Mouse (Mus musculus) A20 (cell line): ENCODE measurements around the gene Gm49373.

ENCODE experiments used
- DNase-seq: peaks from one replicate; pipeline ENCODE4 v3.0.0-alpha.2; 2011; ENCODE audit warnings: low read depth, low spot score

Gene Gm49373

DNA sequence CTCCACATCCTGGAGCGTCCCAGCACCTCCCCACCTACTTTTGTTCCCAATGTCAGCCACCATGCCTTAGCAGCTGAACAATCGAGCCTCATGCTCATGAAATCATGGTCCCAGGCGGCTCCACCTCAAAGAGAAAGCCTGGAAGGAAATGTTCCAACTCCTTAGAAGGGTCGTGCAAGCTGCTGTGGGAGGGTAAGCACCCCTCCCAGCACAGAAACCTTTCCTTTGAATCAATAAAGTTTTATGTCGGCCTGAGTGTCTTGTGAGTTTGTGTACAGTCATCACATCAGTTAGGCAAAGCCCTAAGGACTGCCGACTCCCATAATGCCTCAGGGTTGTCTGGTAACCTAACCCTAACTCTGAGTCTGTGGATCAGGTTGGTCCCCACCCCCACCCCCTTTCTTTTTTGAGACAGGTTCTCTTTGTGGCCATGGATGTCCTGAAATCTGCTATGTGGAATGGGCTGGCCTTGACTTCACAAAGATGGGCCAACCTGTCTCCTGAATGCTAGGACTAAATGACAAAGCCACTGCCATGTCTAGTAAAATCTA lies 44.3 kb downstream of the Gm49373 start:
- no peak for DNase-seq

DNA sequence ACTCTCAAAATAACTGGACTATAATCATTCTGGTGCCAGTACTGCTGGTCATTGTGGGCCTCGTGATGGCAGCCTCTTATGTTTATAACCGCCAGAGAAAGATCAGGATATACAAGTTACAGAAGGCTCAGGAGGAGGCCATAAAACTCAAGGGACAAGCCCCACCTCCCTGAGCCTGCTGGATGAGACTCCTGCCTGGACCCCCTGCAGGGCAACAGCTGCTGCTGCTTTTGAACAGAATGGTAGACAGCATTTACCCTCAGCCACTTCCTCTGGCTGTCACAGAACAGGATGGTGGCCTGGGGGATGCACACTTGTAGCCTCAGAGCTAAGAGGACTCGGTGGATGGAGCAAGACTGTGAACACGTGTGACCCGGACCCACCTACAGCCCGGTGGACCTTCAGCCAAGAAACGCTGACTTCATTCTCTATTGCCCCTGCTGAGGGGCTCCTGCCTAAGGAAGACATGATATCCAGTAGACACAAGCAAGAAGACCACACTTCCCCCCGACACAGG lies 45.1 kb downstream of the Gm49373 start:
- DNase-seq = no peak

DNA sequence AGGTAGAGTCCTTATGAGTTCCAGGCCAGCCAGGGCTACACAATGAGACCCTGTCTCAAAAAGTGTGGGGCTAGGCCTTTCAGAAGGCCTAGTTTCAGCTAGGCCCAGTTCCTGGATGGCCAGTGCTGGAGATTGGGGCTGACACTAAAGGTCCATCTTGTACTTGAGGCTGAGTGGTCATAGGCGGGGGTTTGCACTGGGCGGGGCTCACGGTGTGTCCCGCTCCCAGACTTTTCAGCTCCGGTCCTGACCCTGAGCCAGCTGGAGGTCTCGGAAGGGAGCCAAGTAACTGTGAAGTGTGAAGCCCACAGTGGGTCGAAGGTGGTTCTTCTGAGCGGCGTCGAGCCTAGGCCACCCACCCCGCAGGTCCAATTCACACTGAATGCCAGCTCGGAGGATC lies 46.0 kb downstream of the Gm49373 start:
- no peak for DNase-seq

DNA sequence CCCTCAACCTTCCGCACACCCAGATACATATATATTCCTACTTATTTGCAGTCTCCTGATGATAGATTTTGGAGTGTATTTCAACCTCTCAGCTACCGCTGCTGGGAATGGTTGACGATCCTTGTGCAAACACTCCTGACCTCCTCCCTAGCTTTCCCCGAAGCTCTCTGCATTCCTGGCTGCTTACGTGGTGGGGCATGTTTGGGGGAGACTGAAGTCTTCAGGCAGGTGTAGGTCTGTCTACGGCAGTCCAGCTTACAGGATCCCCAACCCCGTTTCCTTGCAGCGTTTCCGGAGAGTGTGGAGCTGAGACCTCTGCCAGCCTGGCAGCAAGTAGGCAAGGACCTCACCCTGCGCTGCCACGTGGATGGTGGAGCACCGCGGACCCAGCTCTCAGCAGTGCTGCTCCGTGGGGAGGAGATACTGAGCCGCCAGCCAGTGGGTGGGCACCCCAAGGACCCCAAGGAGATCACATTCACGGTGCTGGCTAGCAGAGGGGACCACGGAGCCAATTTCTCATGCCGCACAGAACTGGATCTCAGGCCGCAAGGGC lies 47.6 kb downstream of the Gm49373 start:
- DNase-seq = no peak

DNA sequence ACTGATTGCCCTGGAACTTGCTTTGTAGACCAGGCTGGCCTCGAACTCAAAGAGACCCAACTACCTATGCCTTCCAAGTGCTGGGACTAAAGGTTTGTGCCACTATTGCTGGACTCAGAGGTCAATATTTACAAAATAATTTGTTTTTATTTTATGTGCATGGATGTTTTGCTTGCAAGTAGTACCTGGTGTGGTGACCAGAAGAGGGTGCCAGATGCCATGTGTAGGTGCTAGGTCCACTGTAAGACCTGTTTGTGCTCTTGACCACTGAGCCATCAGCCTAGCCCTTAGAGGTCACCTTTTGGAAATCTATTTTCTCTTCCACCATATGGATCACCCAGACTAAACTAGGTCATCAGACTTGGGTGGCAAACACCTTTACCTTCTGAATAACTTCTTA lies 50.2 kb downstream of the Gm49373 start:
- no peak for DNase-seq

DNA sequence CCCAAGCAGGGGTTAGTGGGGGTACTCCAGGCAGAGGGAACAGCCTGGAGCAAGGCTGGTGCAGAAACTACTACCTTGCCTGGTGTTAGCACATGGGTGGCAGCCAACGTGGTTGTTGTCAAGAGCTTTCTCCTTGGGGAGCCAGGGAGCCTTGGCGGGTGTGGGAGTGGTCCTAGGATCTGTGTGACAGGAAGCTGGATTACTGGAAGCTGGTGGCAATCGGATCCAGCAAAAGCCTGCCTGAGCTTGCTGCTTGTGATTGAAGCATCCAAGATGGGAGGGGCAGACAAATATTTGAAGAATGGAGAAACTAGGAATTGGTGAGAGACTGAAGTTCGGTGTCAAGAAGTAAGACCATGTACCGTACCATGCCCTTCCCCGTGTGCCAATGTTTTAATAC lies 50.6 kb downstream of the Gm49373 start:
- DNase-seq = no peak

DNA sequence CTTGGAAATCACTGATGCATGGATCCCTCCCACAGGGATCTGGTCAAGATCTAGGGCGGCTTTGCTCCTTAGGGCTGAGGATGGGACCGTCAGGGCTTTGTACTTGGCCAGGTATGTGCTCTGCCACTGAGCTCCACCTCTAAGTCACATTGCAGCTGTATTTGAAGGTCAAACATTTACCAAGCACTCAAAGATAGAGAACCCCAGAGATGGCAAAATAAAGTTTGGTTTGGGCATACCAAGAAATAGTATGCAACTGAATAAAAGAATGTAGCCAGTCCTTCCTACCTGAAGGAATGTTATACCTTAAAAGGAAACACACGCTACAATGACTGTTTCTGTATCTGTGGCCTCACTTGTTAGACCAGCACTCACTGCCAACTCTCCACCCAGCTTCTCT lies 51.5 kb downstream of the Gm49373 start:
- no peak for DNase-seq

DNA sequence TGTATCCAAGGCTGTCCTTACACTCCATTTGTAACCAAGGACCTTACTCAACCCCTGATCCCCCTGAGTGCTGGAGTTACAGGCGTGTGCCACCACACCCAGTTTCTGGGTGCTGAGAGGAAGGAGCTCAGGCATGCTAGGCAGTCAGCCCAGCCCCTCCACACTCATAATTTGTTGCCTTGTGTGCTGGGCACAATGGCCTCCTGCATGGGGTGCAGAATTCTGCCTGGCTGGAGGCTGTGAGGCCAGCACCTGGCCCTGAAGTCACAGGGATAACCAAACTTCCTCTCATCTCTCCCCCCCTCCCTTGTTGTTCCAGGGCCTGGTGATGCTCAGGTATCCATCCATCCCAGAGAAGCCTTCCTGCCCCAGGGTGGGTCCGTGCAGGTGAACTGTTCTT lies 54.3 kb downstream of the Gm49373 start:
- DNase-seq = no peak

DNA sequence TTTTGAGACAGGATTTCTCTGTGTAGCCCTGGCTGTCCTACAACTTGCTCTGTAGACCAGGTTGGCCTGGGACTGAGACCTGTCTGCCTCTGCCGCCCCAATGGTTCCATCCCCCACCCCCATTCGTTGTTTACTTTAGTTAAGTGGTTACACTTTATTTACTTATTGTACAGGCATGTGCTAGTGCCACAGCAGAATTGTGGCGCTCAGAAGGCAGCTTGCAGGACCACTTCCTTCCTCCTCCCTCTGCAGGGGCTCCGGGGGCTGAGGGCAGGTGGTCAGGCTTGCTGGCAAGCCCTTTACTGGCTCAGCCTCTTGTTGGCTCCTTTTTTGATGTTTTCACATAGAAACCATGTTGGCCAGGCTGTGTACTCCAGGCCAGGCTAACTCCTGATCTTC lies 55.7 kb downstream of the Gm49373 start:
- DNase-seq = peak; percentile 46

DNA sequence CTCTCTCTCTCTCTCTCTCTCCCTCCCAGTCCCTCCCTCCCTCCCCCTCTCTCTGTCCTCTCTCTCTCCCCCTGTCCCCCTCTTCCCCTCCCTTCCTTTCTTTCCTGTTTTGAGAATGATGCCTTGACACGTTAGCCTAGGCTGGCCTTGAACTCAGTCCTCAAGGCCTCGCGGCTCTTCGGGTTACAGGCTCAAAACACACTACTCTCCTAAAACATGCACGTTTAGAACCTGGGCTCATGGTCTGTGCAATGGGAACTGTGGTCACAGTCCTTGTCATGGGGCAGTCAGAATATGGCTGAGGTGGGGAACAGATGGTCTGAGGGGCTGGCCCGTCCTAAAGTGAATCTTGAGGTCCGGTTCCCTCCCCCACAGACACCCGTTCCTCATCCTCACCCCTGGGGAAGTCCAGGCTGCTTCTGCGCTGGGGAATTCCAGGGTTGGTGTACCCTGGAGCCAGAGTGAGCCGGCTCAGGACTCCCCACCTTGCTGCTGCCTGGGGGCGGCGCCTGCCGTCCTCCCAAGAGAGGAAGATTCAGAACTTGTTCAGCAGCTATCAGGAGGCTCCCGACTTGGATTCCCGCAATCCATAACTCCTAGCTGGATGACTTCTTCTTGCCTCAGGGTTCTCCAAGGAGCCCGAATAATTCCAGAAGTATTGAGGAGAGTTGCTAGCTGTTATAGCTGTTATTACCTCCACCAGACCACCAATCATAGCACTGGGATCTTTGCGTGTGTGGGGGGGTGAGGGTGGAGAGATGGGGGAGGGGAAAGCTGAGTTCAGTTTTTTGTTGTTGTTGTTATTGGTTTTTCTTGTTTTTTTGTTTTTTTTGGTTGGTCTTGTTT lies 56.3 kb downstream of the Gm49373 start:
- DNase-seq = peak; percentile 68

DNA sequence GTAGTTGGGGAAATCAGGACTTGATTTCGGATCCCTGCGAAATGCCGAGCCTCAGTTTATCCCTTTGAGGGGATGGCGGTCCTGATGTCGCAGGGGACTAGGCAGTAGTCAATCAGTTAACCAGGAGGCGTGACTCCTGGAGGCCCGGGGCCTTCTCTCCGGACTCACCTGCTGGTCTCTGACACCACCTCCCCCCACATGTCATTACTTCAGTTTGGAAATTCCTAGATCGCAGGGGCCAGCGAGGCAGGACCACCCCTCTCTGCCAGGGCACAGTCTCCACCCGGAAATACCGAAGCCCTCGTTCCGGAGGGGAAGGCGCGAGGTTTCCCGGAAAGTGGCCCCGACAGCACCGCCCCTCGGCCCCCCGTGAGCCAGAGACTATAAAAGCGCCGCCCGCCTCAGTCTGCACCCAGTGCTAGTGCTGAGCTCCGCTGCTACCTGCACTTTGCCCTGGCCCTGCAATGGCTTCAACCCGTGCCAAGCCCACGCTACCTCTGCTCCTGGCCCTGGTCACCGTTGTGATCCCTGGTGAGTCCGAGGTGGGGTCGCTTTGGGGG lies 57.2 kb downstream of the Gm49373 start, which contains the start of gene Icam1:
TSS of gene Icam1 (plus strand) at position 415 of the 560 bp plus-strand sequence.
- peak; percentile 83 for DNase-seq

DNA sequence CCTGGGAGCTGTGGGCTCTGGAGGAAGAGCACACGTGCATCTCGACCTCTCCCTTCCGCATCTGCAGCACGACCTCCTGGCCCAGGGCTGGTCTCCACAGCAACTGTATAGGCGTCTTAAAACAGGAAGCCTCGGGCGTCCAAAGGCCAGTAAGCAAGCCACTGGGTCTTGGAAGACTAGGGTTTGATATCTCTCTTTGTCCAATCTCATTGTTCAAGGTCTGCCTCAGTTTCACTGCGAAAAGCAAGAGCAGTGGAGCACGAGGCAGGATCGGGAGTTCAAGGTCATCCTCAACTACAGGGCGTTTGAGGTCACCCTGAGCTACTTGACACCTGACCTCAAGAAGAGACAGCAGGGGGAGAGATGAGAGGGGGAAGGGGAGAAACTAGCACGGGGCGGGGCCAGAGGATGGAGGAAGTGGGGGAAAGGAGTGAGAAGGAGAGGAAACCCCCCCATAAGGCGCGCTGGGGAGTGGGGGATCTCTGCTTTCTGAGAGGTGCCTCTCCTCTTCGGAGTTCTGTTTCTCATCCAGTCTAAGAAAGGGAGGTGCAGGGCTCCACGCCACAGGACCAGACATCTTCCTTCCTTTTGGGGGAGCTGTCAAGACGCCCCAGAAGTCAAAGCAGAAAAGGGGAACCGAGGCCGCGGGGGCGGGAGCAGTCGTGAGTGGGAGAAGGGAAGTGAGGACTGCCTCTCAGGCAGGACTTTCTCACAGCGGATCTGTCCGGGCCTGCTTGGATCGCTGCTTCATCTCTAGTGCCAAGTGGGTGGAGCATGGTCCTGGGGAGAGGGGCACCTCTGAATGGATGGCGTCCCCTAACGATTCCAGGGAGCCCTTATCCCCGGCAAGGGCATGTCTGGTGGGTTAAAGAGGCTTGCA lies 58.0 kb downstream of the Gm49373 start:
- DNase-seq = peak; percentile 80
